Comparison of ENCODE assay signal across 7 mouse cellular contexts in the genomic region with DNA sequence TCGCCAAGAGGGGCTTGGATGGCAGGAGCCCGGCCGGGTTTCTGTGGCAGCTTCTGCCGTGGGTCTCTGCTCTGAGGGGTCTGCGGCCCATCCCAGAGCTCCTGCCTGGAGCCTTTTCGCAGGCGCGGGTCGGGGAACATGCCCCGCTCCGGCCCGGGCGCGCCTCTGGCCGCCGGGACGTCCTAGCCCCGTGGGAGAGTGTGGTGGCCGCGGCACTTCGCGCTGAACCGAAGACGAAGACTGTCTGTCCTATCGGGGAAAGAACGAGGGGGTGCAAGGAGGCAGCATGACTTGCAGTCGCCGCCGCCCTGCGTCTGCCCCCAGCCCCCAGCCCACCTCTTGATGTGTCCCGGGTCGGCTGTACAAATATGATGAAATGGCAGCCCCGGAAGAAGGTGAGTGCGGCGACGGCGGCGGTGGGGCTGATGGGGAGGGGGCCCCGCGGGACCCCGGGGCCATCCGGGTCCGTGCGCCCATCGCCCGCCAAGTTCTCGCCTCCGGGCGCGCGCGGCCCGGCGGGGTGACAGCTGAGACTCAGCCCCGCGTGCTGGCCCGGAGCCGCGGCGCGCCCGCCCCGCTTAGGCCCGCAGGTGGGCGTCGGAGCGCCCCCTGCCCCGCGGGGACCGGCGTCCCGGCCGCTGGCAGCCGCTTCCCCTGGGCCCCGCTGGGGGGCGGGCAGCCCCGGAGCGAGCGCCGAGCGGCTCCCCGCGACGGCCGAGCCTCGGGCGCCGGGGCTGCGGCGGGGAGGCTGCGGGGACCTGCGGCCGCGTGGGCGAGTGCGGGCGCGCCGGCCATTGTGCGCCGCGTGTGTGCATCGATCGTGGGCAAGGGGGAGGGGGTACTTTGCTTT.
DNase-seq lines count a peak whose midpoint lies in the region; ATAC-seq and TF ChIP-seq lines count a peak whose summit lies in the region.

No protein-coding gene starts in this region.

- 0 out of 2 replicates have a peak, but pooled peaks cover 2% of the 10 kb centered on the region for H3K9me3 ChIP-seq in forebrain, embryonic 16.5 days (ENCODE audit: control insufficient read depth, low read length)
- H3K9me3 ChIP-seq in hindbrain, embryonic 10.5 days, result 0 out of 2 replicates have a peak, but pooled peaks cover 5% of the 10 kb centered on the region

- DNase-seq in R1 (ENCODE audit: low read depth, low spot score), result peak; percentile 65
- peak; percentile 64 for DNase-seq in brain, embryonic 14.5 days (ENCODE audit: low read depth)
- peak; percentile 63 for DNase-seq in hindbrain, embryonic 10.5 days (ENCODE audit: low spot score)
- DNase-seq in left cerebral cortex, postnatal 4 days, result peak; percentile 40
- DNase-seq in mesoderm, embryonic 11.5 days (ENCODE audit: low read depth, low spot score), result peak; percentile 43

- peak overlapping the region; percentile 95 for H3K9ac ChIP-seq in forebrain, embryonic 16.5 days (replicated peaks; ENCODE audit: low read depth, low read length)

- H3K4me3 ChIP-seq in forebrain, embryonic 16.5 days (replicated peaks; ENCODE audit: low read length), result peak overlapping the region; percentile 83
- peak overlapping the region; percentile 80 for H3K4me3 ChIP-seq in hindbrain, embryonic 10.5 days
- peak overlapping the region; percentile 80 for H3K4me3 ChIP-seq in small intestine, adult 2 months (ENCODE audit: low read depth, low read length)

- H3K36me3 ChIP-seq in forebrain, embryonic 16.5 days (ENCODE audit: control insufficient read depth, insufficient read depth), result no peaks in the 10 kb centered on the region
- peaks cover 4% of the 10 kb centered on the region for H3K36me3 ChIP-seq in hindbrain, embryonic 10.5 days
- no peaks in the 10 kb centered on the region for H3K36me3 ChIP-seq in small intestine, adult 2 months (ENCODE audit: control insufficient read depth, insufficient read depth, low read length)

- H3K27me3 ChIP-seq in forebrain, embryonic 16.5 days (replicated peaks; ENCODE audit: control insufficient read depth, insufficient read depth, low read length), result no peaks in the 10 kb centered on the region
- H3K27me3 ChIP-seq in hindbrain, embryonic 10.5 days (ENCODE audit: insufficient read depth, poor library complexity, severe bottlenecking), result peaks cover 28% of the 10 kb centered on the region
- H3K27me3 ChIP-seq in small intestine, adult 2 months (ENCODE audit: control insufficient read depth, insufficient read depth, low read length), result peaks cover 17% of the 10 kb centered on the region

- peak overlapping the region; percentile 81 for H3K4me2 ChIP-seq in forebrain, embryonic 16.5 days (ENCODE audit: low read length)

- intact Hi-C loops in left cerebral cortex, postnatal 4 days (cut with DNase I), result no loop called here

- H3K27ac ChIP-seq in forebrain, embryonic 16.5 days (ENCODE audit: low read length), result peak overlapping the region; percentile 95
- peak overlapping the region; percentile 89 for H3K27ac ChIP-seq in hindbrain, embryonic 10.5 days
- H3K27ac ChIP-seq in small intestine, adult 2 months (ENCODE audit: insufficient read depth, low read depth, low read length), result peak overlapping the region; percentile 53

- peak; percentile 16; the same call in 1 of the 2 replicates for TF ChIP-seq CTCF in brain, embryonic 14.5 days (IDR thresholded peaks at IDR 0.05; ENCODE audit: borderline replicate concordance, extremely low read depth, insufficient read depth, insufficient read length)
- no peak for TF ChIP-seq CTCF in small intestine, adult 2 months (IDR thresholded peaks at IDR 0.05; ENCODE audit: extremely low read depth, insufficient read length, insufficient replicate concordance, low read depth, low read length)

- WGBS in forebrain, embryonic 16.5 days, result under 1% methylated on average over 93 of the region's 104 CpGs
- WGBS in hindbrain, embryonic 10.5 days, result under 1% methylated on average over 104 of the region's 104 CpGs
- WGBS in small intestine, adult 2 months, result 1% methylated on average over 103 of the region's 104 CpGs

- ATAC-seq in forebrain, embryonic 16.5 days, result peak; percentile 62

- H3K4me1 ChIP-seq in forebrain, embryonic 16.5 days (replicated peaks; ENCODE audit: control insufficient read depth, insufficient read depth, low read length), result peaks cover 25% of the 10 kb centered on the region
- H3K4me1 ChIP-seq in hindbrain, embryonic 10.5 days (replicated peaks), result peaks cover 24% of the 10 kb centered on the region
- H3K4me1 ChIP-seq in small intestine, adult 2 months (ENCODE audit: control insufficient read depth, insufficient read depth, insufficient read length, low read length), result no peaks in the 10 kb centered on the region

- 0 out of 2 replicates have a peak, but pooled peaks have one; percentile 17 for TF ChIP-seq POLR2A in brain, embryonic 14.5 days (IDR thresholded peaks at IDR 0.05; ENCODE audit: borderline replicate concordance, extremely low read depth, insufficient read depth, insufficient read length, poor library complexity, severe bottlenecking)
- no peak for TF ChIP-seq POLR2A in small intestine, adult 2 months (IDR thresholded peaks at IDR 0.05; ENCODE audit: low read depth, low read length)

Comparison
In these comparisons a context has a peak if more than half of its experiments do, and no peak if none do; other contexts are left out.
1. Peak in every context shown above with its lines: DNase-seq, ATAC-seq, H3K4me3 ChIP-seq and H3K27ac ChIP-seq.